Mouse (Mus musculus) telencephalon, adult 2 months (tissue): Measurements from ENCODE around the gene Plekhg6.

ENCODE experiments used
- DNase-seq: peaks from one replicate; pipeline ENCODE4 v3.0.0-alpha.2; 2011; ENCODE audit warnings: low read depth, low spot score

The Plekhg6 gene

DNA sequence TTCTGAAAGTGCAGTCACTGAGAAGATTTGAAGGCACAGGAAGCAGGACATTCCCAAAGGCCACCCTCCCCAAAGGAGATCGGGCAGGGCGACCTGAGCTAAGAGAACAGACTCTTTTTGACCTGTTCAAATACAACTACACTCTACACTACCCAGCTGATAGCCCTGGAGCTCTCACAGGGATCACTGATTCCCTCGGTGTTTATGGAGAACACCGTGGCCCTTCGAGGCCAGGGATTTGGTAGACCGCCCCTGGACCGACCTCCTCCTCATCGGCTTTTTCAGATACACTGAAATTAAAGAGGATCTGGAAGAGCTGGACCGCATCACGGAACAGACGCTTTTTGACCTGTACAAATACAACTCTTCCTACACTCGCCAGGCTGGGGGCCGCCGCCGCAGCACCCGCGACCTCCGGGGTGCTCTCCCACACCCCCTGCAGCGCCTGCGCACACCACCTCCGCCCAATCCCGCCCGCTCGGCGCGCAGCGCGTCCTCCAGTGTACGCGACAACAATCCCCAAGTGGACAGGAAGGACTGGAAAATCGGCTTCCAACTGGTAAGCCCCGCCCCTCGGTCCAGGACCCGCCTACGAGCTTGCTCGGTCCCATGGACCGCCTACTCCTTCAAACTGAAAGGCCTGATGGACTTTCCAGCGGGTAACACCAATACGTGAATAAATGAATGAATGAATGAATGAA lies 49.8 kb downstream of the Plekhg6 start:
- no peak for DNase-seq

DNA sequence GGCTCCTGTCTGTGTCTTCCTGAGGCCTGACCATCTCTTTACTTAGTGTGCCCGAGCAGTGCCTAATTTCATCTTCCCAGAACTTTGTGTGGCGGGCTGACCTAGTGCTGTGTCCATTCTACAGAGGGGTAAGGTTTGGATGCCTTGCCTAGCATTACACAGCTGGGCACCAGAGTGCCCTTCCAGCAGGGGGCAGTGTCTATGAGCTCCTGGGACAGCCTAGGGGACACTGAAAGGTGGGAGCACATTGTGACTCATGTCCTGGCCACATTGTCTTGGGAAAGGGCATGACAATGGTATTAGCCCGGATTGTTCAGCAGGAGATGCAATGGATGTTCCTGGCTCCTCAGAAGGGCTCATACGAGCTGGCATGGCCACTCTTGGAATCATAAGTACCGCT lies 52.4 kb downstream of the Plekhg6 start:
- DNase-seq = no peak

DNA sequence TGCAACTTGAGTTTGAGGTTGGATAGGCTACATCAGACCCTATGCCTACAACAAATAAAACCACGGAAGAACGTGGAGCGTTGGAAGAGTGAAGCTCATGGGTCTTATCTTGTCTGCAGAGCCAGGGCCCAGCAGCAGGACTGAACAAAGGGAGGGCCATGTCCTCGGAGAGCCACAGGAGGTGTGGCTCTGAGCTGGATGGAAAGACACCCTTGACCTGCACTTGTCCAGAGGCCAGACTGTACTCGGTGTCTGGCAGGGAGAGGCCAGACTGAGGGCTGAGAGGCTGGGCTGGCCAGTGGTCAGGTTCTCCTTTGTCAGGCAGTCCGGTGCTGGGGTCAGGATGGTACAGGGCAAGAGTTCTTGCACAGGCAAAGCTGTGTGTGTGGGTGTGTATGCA lies 55.3 kb downstream of the Plekhg6 start:
- DNase-seq = no peak

DNA sequence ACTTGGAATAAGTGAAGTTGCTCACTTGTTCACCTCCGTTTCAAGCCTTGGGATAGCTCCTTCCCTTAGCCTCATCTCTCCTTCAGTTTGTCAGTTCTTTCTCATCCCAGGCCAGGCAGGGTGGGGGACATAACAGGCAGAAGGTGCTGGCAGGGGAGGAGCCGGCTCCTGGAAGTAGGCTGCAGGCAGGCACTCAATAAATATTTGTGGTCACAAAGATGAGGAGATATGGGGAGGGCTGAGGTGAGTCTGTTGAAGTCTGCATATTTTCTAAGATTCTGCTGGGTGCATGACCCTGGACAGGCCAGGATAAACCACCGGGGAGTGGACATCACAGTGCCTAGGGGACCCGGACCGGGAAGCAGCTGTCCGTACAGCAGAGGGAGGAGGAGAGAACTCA lies 57.0 kb downstream of the Plekhg6 start:
- no peak for DNase-seq

DNA sequence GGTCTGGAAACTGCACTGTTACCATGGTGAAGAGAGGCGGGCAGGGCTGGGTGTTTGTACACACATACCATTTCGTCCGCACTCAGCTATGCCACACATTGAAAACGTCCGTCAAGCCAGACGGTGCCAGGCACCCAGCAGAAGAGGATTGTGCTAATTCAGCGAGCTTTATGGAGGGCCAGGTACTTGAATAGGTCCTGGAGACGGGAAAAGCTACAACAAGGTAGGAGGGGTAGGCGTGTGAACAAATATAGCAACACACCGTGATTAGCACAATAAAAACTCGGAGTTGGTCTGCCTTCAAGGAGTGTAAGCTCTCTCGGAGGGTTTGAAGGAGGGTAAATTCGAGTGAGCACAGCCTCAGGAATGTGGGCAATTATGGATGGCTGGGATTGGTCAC lies 57.8 kb downstream of the Plekhg6 start:
- DNase-seq = no peak

DNA sequence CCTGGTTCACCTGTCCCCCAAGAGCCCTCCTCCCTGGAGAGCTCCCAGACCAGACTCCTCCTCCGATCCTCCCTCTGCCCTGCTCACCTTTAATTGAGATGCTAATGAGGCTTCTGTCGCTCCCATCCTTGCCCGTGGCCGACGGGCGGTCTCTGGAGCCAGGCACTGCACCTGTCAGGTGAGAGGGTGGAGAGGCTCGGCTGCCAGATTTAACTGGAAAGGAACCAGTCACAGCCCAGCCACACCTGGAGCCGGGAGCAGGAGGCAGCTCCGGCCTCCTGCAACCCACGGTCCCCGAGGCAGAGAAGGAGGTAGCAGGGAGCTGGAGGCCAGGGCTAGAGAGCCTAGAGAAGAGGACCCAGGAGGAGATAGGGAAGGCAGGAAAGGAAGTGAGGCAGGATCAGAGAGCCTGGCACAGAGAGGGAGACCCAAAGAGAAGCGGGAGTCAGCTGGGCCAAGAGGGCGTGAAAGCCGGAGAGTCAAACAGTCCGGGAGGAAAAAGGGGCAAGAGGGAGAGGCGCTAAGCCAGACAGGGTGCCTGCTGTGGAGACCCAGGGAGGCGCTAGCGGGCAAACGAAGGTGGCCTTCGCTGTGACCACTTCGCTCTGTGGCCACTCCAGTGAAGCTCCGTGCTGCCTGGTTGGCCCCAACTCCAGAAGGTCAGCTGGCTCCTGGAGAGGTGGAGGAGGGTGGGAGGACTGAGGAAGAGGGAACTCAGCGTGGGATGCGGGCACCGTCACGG lies 59.3 kb downstream of the Plekhg6 start:
- DNase-seq = no peak

DNA sequence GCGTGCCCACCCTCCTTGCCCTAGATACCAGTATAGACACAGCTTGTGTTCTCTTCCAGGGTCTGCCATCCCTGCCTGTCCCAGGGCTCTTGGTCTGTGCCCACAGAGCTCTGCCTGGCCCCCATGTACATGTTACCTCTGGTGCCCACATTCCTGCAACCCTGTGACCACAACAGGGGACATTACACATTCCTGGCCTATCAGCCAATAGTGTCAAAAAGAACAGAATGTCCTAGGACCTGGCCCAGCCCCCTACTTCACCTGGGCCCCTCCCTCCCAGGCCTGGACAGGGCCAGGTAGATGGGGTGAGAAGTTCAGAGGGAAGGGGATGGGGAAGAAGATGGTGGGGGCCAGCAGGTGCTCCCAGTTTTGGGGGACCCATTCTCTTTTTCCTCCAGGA lies 60.3 kb downstream of the Plekhg6 start, which contains the start of gene Scnn1a:
TSS of gene Scnn1a (plus strand) at position 337 of the 400 bp plus-strand sequence.
- no peak for DNase-seq

DNA sequence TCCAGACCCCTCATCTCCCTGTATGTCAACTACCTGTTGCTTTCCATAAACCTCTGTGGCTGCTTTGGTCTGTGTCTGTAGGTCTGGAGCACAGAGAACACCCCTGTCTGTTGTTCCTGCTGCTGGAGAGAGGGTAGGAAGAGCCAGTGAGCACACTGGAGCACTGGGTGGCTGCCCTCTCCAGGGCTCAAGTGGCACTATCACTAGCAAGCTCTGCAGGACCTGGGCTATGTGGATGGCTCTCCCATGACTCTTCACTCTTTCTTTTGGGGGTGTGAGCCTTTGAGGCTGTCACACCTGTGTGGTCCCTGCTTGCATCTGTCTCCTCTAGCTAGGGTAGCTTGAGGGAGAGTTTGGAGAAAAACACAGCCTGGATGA lies 60.7 kb downstream of the Plekhg6 start:
- DNase-seq = no peak

DNA sequence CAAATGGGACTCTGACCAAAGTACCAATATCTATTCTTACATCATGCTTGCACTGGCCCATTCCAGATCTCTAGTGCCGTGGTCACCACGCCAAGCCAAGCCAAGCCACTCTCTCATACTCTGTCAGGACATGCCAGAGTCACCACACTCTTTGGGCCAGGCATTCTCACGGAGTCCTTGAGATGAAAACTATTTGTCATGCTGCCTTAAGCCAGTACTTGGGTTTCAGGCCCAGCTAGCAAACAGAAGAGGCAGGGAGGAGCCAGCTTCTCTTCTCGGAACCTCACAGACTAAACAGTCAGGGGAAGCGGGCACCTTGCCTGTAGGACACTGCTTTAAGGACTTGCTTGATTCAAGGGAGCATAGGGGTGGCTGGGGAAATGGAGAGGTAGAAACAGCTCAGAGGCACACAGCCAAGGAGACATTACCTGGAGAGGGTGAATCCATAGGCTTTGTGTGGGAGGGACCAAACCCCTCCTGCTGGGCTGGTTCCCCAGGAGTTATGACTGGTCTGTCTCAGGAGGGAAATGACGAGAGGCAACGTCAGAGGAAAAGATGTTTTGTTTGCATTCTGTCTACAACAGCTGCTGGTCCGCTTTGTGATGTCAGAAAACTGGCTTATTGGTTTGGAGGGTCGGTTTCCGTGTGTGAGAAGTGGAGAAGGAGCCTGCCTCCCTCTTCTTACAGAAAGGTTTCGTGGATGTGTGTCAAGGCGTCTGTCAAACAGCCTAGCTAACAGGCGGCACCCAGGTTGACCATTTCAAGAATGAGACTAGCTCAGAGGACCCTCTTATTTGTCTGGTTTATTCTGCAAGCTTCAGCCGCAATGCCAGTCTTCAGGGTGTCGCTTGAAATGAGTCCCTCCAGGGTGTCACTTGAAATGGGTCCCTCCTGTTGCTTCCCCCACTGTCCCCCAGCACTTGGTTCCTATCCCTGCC lies 61.3 kb downstream of the Plekhg6 start:
- DNase-seq = no peak

DNA sequence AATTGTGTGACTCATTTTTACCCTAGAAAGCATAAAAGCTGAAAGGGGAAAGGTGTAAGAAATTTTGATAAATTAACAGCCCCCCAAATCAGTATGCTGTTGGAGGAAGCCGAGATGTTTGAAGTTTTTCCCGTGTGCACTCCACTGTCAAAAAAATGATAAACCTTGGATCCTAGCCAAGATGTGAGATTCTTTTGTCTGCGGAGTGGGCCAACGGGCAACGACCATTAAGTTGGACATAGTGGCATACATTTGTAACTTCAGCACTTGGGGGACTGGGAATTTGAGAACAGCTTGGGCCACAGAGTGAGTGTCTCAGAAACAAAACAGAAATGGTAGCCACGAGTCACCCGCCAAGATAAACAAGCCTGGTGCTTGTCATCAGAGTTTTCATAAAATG lies 63.5 kb downstream of the Plekhg6 start:
- no peak for DNase-seq

DNA sequence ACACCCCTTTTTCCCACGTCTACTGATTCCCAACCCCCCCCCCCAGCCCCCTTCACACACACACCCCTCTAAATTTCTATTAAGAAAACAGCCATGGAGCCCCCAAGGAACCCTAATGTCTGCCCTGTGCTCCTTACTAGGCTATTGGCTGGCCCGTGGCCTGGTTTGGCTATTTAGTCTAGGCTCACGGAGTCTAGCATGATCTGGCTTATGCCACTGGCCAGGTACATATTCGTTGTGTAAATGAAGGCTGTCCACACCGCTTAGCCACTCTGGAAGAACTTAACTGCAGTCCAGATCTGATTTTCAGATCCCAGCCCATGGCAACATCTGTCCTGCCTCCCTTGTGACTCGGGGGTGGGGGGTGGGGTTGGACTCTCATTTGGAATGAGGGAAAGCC lies 65.8 kb downstream of the Plekhg6 start:
- DNase-seq = no peak

DNA sequence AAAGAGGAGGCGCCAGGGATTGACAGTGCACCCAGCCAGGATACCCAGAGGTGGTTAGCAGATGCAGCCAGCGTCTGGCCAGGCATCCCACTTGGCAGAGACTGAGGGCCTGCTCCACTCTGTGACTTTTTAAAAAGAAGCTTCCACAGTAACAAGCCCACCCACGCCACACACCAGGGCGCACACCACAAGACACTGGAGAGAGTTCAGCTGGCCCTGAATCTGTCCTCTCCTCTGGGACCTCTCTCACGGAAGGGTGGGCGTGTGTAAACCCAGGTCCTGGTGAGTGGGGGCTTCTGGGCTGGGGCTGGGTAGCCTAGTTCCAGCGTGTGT lies 66.4 kb downstream of the Plekhg6 start:
- no peak for DNase-seq

DNA sequence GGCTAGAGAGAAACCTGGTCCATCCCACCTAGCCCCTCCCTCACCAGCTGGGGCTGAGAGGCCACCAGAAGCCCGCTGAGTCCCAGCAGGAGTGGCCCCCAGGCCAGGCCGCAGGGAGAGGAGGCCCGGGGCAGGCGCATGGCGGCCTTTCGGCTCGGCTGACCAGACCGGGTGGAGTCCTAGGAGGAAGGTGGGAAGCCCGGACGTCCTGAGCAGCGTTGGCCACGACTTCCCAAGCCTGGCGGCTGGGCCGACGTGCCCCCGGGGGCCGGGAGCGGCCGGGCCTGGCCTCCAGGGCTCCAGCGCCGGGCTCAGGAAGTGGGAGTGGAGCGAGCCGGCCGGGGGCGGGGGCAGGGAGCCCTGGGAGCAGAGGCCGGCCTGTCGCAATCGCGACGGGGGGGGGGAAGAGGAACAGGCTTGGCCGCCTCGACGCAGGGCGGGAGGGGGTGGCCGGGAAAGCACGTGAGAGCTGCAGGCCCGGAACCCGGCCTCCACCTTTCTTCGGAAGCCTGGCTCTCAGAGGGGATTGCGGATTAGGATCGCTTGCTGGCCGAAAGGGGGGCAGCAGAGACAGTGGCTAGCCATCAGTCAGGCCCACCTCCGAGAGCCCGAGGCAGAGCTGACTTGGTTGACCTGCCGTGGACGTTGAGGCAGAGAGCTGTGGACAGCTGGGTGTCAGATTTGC lies 66.9 kb downstream of the Plekhg6 start, which contains the start of gene Ltbr:
TSS of gene Ltbr (minus strand) at position 340 of the 685 bp plus-strand sequence.
- DNase-seq = no peak
